Mouse (Mus musculus) ES-Bruce4 (cell line): ENCODE measurements around the gene Arid3c.
A peak's percentile ranks its signal among the peaks of the same experiment; 100 is the strongest.

ENCODE experiments used
- CTCF ChIP-seq: IDR thresholded peaks from one replicate; pipeline ENCODE4 v1.8.1; 2011; ENCODE audit warnings: low read depth, low read length
- POLR2A ChIP-seq: IDR thresholded peaks from one replicate; pipeline ENCODE4 v1.8.1; 2011; ENCODE audit warnings: low read length; ENCODE audit not compliant: insufficient read depth

DNA sequence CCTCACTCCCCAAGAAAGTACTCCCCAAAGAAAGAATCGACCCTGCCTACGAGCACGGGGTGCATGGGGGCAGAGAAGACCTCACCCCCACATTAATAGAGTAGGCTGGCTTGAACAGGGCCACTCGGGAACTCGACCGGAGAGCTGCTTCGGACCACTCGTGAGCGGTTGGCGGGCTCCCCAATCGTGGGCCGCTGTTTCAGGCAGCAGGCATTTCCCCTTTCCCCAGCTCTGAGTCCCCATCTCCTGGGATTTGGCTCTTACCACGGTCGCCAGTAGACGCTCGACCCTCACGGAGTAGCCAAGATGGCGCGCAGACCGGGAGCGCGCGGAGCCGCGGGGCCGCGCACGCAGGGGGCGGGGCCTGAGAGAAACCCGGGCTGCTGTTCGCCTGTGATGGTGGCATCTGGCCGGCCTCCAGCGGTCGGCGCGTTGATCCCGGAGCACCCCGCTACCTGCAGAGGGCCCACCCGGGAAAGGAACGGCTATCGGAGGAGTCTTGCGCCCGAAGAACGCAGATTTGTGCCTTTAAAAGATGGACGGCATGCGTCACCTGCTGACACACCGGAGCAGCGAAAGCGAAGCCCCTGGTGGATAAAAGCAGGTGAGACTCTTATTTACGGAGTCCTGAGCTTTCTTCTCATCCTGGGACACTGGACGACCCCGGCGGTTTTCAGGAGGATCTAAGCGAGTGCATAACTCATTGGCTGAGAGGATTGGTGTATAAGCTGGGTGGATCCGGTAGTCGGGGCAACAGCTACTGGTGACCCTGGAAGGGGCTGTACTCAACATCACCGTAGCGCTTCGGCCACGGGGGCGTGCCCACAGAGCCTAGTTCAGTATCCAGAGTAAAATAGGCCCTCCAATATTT lies 17.5 kb downstream of the Arid3c start, which contains the start of gene Rpp25l:
- TF ChIP-seq CTCF (no peak), POLR2A (peak; percentile 67)
